Mouse (Mus musculus) hindbrain, postnatal 0 days (tissue): ENCODE results near the gene Galnt5. TPM values are rescaled to one million over a fixed set of nuclear protein-coding genes. Genes with fewer than 3 reads are reported as not detected.
A peak's percentile ranks its signal among the peaks of the same experiment; 100 is the strongest.

Experiments
- ATAC-seq: fragments of 200-750 bp; cut with Nextera tagmentation; 2 replicates; pipeline ENCODE4 v1.8.0; 2017; ENCODE audit warnings: mild to moderate bottlenecking, moderate TSS enrichment, moderate library complexity
- DNase-seq: peaks from one replicate; pipeline ENCODE4 v3.0.0-alpha.2; 2015; ENCODE audit warnings: low spot score
- H3K27ac ChIP-seq: fragments of 300-500 bp; sonication (generic); 2 replicates; pipeline ENCODE4 v1.5.1; 2014; ENCODE audit warnings: mild to moderate bottlenecking
- H3K27me3 ChIP-seq: fragments of 300-500 bp; sonication (generic); 2 replicates; pipeline ENCODE4 v1.6.1; 2014; ENCODE audit warnings: low read length, mixed read lengths; ENCODE audit not compliant: insufficient read depth
- H3K36me3 ChIP-seq: fragments of 300-500 bp; sonication (generic); 2 replicates; pipeline ENCODE4 v1.6.1; 2014; ENCODE audit warnings: low read length, mixed read lengths; ENCODE audit not compliant: insufficient read depth
- H3K4me1 ChIP-seq: fragments of 300-500 bp; sonication (generic); 2 replicates; pipeline ENCODE4 v1.6.1; 2014; ENCODE audit warnings: antibody characterized with exemption, low read length, mixed read lengths; ENCODE audit not compliant: insufficient read depth
- H3K4me2 ChIP-seq: fragments of 300-500 bp; sonication (generic); 2 replicates; pipeline ENCODE4 v1.6.1; 2014; ENCODE audit warnings: low read depth, mild to moderate bottlenecking, low read length, moderate library complexity, mixed read lengths
- H3K4me3 ChIP-seq: fragments of 300-500 bp; sonication (generic); 2 replicates; pipeline ENCODE4 v1.5.1; 2014; ENCODE audit warnings: low read length
- H3K9ac ChIP-seq: fragments of 300-500 bp; sonication (generic); replicated peaks from 2 replicates; pipeline ENCODE4 v1.6.1; 2014; ENCODE audit warnings: mild to moderate bottlenecking, low read length, moderate library complexity, mixed read lengths
- H3K9me3 ChIP-seq: fragments of 300-500 bp; sonication (generic); 2 replicates; pipeline ENCODE4 v1.6.1; 2016; ENCODE audit warnings: low read length, mixed read lengths
- CTCF ChIP-seq: IDR thresholded peaks from 2 replicates; pipeline ENCODE4 v1.5.1; 2016; ENCODE audit warnings: antibody characterized with exemption, control low read depth, low read depth
- WGBS: fragments of 180-500 bp; shearing (Covaris S2); extraction: QIAGEN DNeasy Blood & Tissue Kit; methylation state at CpG from one replicate; pipeline ENCODE4 v1.1.7; 2014; 5-methylcytosine and 5-hydroxymethylcytosine counted together
- polyA plus RNA-seq: library from polyadenylated mRNA; unstranded; fragments of >200 nt; fragmentation: Nextera tagmentation; extraction: Ambion mirVana; gene quantifications from 2 replicates; pipeline ENCODE4 v1.2.1, GENCODE M21; 2015
- total RNA-seq: library from RNA; depleted of rRNA; stranded (reverse); fragments of >200 nt; gene quantifications from 2 replicates; pipeline ENCODE4 v1.2.3, GENCODE M21; 2014; rRNA removed

Gene Galnt5
- 0.10 and 0.14 TPM in 2 replicates for total RNA-seq
- polyA plus RNA-seq = 0.08 and 0.15 TPM in 2 replicates

DNA sequence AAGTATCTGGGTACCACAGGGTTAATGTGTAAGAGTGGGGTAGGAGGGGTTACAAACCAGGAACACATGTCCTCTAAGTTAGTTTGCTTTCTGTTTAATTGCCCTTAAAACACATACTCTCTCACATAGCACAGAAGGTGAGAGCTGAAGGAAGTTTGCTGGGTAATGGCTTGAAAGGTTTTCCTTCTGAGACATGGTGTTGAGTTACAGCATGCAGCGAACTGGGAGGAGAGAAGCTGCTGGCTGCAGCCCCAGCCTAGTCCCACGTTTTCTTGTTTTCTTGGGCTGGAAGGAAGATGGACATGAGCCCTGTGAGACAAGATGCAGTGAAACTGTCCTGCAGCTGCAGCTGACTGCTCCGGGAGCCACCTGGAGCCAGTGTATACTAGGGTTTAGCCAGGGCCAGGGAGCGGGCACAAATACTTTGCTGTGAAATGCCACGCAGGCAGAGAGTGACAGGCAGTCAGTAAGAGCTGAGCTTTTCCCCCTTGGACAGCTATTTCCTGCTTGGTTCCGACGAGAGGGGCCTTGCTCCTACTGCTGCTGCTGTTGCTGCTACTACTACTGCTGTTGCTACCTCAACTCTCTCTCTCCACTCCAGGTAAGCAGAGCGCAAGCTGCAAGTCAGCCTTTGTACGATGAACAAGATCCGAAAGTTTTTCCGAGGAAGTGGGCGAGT, at the start of gene Galnt5:
Galnt5 (plus strand) TSS at position 133 of the 679 bp plus-strand sequence.
- DNase-seq (no peak), ATAC-seq (no peak)
- Histone ChIP-seq H3K4me3 (no peak within 1 kb of the TSS), H3K4me2 (no peak within 1 kb of the TSS), H3K27me3 (no peaks in the 10 kb centered on the region), H3K4me1 (no peaks in the 10 kb centered on the region), H3K9me3 (no peaks in the 10 kb centered on the region), H3K9ac (no peak within 1 kb of the TSS), H3K36me3 (no peaks in the 10 kb centered on the region), H3K27ac (no peak within 1 kb of the TSS)
- 70% methylated on average over 12 of the region's 12 CpGs for WGBS
- TF ChIP-seq CTCF = no peak

DNA sequence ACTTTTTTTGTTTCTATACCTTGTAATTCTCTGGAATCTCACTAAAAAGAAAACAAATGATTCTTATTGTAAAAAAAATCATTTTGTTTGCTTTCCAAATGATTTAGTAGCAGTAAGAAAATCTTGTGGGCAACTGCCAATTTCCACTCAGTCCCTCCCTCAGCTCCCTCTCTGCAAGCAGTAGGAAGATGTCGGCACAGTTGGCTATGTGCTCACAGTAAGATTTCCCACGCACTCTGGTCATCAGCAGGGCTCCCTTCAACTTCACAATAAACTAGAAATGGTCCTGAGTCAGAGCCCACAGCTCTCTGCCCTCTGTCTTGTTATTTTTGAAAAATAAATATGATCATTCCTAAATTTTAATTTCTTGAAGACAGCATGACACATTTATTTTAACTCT, 46.1 kb upstream of the Galnt5 start:
- no peak overlapping the region for H3K9ac ChIP-seq
- ATAC-seq (no peak), DNase-seq (no peak)
- no peaks in the 10 kb centered on the region for H3K4me1 ChIP-seq
- no peak overlapping the region for H3K4me3 ChIP-seq
- no peaks in the 10 kb centered on the region for H3K36me3 ChIP-seq
- no peak overlapping the region for H3K27ac ChIP-seq
- H3K4me2 ChIP-seq = no peak overlapping the region
- WGBS = 42% methylated on average over 2 of the region's 2 CpGs
- H3K9me3 ChIP-seq = no peaks in the 10 kb centered on the region
- H3K27me3 ChIP-seq = no peaks in the 10 kb centered on the region
- TF ChIP-seq CTCF = no peak

DNA sequence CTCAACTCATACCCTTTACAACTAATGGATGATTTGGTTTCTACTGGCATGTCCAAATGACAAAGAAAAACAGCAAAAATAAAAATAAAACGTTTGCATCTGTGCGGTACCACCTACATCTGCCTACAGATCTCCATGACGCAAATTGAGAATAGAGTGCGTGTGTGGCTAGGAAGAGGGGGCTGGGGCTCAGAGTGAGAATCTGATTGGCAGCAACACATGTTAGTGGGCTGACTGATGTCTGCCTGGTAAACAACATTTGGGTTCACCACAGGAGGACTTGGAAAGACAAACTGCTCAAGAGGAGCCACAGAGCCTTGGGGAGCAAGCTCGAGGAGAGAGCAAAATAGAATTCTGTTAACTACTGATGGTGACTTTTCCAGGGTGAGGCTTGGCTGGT, 36.9 kb upstream of the Galnt5 start:
- no peak overlapping the region for H3K4me3 ChIP-seq
- no peaks in the 10 kb centered on the region for H3K27me3 ChIP-seq
- ATAC-seq (no peak), DNase-seq (no peak)
- H3K9ac ChIP-seq = no peak overlapping the region
- H3K4me2 ChIP-seq = no peak overlapping the region
- TF ChIP-seq CTCF = no peak
- WGBS = 76% methylated on average over 5 of the region's 5 CpGs
- H3K36me3 ChIP-seq = no peaks in the 10 kb centered on the region
- no peaks in the 10 kb centered on the region for H3K4me1 ChIP-seq
- no peak overlapping the region for H3K27ac ChIP-seq
- no peaks in the 10 kb centered on the region for H3K9me3 ChIP-seq

DNA sequence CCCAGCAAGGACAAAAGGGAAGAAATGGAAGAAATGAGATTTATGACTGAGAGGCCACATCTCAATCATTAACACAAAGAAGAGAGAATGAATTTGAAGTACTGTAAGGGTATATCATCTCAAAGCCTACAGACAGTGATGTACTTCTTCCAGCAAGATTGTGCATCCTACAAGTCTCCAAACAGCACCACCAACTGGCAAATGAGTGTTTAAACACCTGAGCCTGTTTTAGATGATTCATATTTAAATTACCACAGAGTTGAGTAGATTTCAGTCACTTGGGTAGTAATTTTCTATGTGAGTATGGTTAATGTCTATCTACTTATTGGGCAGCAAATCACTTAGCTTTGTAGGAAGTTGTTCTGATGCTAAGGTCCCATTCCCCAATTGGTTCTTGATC, 15.4 kb upstream of the Galnt5 start:
- Histone ChIP-seq H3K4me2 (no peak overlapping the region), H3K4me1 (no peaks in the 10 kb centered on the region), H3K27ac (no peak overlapping the region), H3K9me3 (no peaks in the 10 kb centered on the region), H3K4me3 (no peak overlapping the region), H3K27me3 (no peaks in the 10 kb centered on the region), H3K9ac (no peak overlapping the region), H3K36me3 (no peaks in the 10 kb centered on the region)
- no peak for TF ChIP-seq CTCF
- no peak for ATAC-seq
- DNase-seq = no peak

DNA sequence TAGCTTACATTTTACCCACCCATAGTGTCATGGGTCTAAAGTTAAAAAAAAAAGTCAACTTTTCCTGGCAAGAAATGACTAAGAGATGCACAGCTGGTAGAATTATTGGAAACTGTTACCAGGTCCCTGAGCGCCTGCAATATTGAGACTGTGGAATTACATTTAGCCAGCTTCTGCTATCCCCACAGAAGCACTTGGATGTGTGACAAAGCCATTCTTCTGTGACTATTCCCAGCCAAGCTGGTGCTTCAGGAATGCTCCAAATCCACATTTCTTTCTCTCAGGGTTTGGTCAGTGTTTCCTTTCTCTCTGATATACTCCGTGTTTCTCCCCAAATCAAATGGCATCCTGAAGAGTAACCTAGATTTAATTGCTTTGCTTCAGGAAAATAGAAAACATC, 6.6 kb upstream of the Galnt5 start:
- ATAC-seq (no peak), DNase-seq (peak; percentile 31)
- H3K9me3 ChIP-seq = no peaks in the 10 kb centered on the region
- H3K36me3 ChIP-seq = no peaks in the 10 kb centered on the region
- H3K9ac ChIP-seq = no peak overlapping the region
- 68% methylated on average over 2 of the region's 2 CpGs for WGBS
- TF ChIP-seq CTCF = no peak
- no peak overlapping the region for H3K27ac ChIP-seq
- H3K4me3 ChIP-seq = no peak overlapping the region
- H3K4me1 ChIP-seq = no peaks in the 10 kb centered on the region
- no peaks in the 10 kb centered on the region for H3K27me3 ChIP-seq
- no peak overlapping the region for H3K4me2 ChIP-seq

DNA sequence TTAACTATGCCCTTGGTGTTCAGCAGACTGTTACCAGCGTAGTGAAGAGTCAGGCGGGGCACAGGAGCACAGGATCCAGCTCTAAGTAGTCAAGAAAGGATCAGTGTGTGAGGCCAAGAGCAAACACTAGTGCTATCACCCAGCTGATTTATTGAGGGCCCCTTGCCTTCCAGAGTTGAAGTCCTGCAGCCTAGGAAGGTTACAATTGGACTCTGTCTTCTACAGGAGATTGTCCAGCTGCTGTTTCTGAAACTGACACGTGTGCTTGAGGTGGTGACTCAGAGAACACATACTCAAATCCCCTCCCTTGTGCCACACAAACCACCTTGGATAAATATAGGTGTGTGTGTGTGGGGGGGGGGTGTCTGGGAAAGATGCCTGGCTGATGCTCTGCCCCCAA, 3.8 kb downstream of the Galnt5 start:
- ATAC-seq (no peak), DNase-seq (no peak)
- WGBS = 91% methylated on average over 3 of the region's 3 CpGs
- no peaks in the 10 kb centered on the region for H3K4me1 ChIP-seq
- H3K9me3 ChIP-seq = no peaks in the 10 kb centered on the region
- H3K36me3 ChIP-seq = no peaks in the 10 kb centered on the region
- no peak overlapping the region for H3K27ac ChIP-seq
- no peaks in the 10 kb centered on the region for H3K27me3 ChIP-seq
- TF ChIP-seq CTCF = no peak
- no peak overlapping the region for H3K4me3 ChIP-seq
- H3K9ac ChIP-seq = no peak overlapping the region
- H3K4me2 ChIP-seq = no peak overlapping the region

DNA sequence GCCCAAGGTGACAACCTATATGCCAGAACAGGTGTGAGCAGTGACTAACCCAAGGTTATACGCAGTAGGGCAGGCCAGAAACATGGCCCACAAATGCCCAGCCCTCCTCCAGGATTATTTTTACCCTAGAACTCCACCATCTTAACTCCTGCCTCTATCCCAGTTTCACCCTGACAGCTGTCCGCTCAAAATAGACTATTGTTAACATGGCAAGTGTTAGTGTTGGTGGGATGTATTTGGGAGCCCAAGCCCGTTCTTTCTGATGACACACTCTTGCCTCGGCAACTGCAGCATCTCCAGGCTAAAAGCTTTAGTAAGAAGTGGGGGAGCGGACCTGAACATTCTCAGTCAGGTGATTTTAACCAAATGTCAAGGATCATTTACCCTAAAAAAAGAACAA, 9.4 kb downstream of the Galnt5 start:
- TF ChIP-seq CTCF = no peak
- ATAC-seq = no peak
- no peaks in the 10 kb centered on the region for H3K9me3 ChIP-seq

More for the DNA sequence above, 9.4 kb downstream of the Galnt5 start:
- no peak for DNase-seq
- Histone ChIP-seq H3K27ac (no peak overlapping the region), H3K27me3 (no peaks in the 10 kb centered on the region), H3K4me3 (no peak overlapping the region), H3K36me3 (no peaks in the 10 kb centered on the region), H3K4me1 (no peaks in the 10 kb centered on the region), H3K9ac (no peak overlapping the region), H3K4me2 (no peak overlapping the region)
- 90% methylated on average over 5 of the region's 5 CpGs for WGBS
